Mouse (Mus musculus): ENCODE data around the gene Rab40c. TPM values are rescaled to one million over a fixed set of nuclear protein-coding genes. Genes with fewer than 3 reads are reported as not detected.

Gene Rab40c
- polyA plus RNA-seq, 1 experiment from 2014 or later: 20.2 TPM

DNA sequence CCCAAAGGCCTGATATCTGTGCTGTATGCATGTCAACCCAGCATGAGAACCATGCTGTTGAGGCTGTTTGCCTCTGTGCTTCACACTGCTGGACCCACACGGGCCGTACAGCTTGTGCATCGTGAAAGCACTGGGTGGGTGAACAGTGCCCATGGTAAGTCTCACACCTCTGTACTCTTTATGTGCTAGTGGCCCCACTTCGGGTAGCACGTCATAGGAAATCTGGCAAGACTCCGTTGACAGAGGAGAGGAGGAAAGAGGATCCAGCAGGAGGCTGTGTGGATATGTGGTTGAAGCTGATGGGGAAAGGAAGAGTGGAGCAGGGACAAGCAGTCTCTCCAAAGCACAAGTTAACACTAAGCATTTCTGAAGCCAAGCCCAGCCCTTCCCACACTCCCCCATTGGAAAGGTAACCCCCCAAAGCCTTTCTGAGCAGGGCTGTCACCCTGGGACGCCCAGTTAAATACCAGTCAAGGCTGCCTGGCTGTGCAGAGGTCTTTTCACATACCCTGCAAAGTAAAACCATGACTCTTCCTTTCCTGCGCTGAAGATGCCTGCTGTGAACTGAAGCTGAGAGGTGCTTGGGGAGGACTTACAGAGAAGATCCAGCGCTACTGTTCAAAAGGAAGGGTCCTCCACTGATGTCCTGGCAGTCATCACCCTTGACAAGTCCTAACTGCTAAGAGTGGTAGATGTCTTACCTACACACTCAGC is 1.3 kb downstream of the Rab40c start:
- DNase-seq (ENCODE audit: low spot score) (no peak), ATAC-seq (ENCODE audit: low FRiP score, low TSS enrichment) (no peak)
- Histone ChIP-seq H3K27me3 (ENCODE audit: control insufficient read depth, insufficient read depth, low read length) (no peaks in the 10 kb centered on the region), H3K4me1 (replicated peaks; ENCODE audit: control insufficient read depth, insufficient read depth) (no peaks in the 10 kb centered on the region; the same call in none of the 2 replicates), H3K9ac (ENCODE audit: low read length) (peak overlapping the region; percentile 94), H3K9me3 (ENCODE audit: control insufficient read depth, low read length) (no peaks in the 10 kb centered on the region), H3K36me3 (ENCODE audit: control insufficient read depth, insufficient read depth, low read length) (no peaks in the 10 kb centered on the region), H3K4me3 (ENCODE audit: low read depth, low read length) (peak overlapping the region; percentile 92), H3K27ac (replicated peaks) (peak overlapping the region; percentile 93), H3K4me2 (replicated peaks; ENCODE audit: low read depth) (peak overlapping the region; percentile 96)
- TF ChIP-seq CTCF (IDR thresholded peaks at IDR 0.05; ENCODE audit: low read depth): no peak
- TF ChIP-seq EP300 (optimal IDR thresholded peaks at IDR 0.05): no peak
- 75% methylated on average over 9 of the region's 9 CpGs for WGBS

DNA sequence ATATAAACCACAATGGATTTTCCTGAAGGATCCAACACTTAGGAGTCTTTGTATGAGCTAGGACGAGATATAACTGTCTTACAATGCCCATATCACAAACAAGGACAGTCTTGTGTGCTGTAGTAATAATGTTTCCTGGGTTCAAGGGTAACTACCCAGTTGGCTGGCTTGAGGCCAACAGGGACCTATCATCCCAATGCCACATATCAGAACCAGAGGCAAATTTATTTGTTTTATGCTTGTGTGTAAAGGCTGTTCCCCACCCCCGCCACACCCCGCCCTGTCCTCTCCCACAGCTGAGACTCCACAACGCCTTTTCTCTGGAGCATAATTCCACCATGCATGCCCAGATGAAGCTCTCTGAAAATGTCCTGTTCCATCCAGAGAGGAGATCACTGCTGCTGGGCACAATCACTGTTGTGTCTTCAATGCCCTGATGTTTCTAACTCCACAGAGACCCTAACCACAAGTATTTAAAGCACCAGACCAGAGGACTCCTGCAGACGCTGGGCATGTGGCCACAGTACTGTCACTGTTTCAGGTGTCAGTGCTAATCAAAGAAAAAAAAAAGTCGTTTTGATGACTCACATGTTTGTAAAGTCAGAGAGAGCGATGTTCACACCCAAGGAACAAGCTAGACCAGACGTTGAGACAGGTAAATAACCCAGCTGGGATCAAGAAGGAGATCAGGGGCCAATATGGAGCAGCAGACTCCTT is 2.4 kb downstream of the Rab40c start:
- DNase-seq (ENCODE audit: low spot score) (peak; percentile 71), ATAC-seq (ENCODE audit: low FRiP score, low TSS enrichment) (no peak)
- Histone ChIP-seq H3K27ac (replicated peaks) (peak overlapping the region; percentile 77), H3K9me3 (ENCODE audit: control insufficient read depth, low read length) (no peaks in the 10 kb centered on the region), H3K4me3 (ENCODE audit: low read depth, low read length) (no peak overlapping the region), H3K4me1 (replicated peaks; ENCODE audit: control insufficient read depth, insufficient read depth) (no peaks in the 10 kb centered on the region; the same call in none of the 2 replicates), H3K36me3 (ENCODE audit: control insufficient read depth, insufficient read depth, low read length) (no peaks in the 10 kb centered on the region), H3K27me3 (ENCODE audit: control insufficient read depth, insufficient read depth, low read length) (no peaks in the 10 kb centered on the region), H3K9ac (ENCODE audit: low read length) (no peak overlapping the region), H3K4me2 (replicated peaks; ENCODE audit: low read depth) (peak overlapping the region; percentile 96; the same call in 1 of the 2 replicates)
- whole genome bisulfite sequencing: 44% methylated on average over 8 of the region's 8 CpGs
- no peak for TF ChIP-seq CTCF (IDR thresholded peaks at IDR 0.05; ENCODE audit: low read depth)
- TF ChIP-seq EP300 (optimal IDR thresholded peaks at IDR 0.05): no peak

DNA sequence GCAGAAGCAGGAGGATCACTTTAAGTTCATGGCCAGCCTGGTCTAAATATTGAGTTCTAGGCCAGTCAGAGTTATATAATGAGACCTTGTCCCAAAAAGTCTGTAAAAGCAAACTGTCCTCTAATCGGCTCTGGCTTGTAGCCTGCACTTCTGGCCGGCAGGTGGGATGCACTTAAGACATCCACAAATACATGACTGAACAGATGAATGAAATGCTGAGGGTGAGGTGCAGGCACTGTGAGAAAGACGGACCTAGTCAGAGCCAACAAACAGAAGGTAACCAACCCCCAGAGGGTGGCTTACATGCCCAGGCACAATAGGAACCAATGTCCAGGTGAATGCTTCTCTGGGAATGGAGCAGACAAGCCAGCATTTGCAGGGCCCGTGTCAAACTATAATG is 5.2 kb downstream of the Rab40c start:
- TF ChIP-seq EP300 (optimal IDR thresholded peaks at IDR 0.05): no peak
- no peak for TF ChIP-seq CTCF (IDR thresholded peaks at IDR 0.05; ENCODE audit: low read depth)
- H3K27me3 ChIP-seq (ENCODE audit: control insufficient read depth, insufficient read depth, low read length): no peaks in the 10 kb centered on the region
- H3K4me1 ChIP-seq (replicated peaks; ENCODE audit: control insufficient read depth, insufficient read depth): no peaks in the 10 kb centered on the region; the same call in none of the 2 replicates
- no peaks in the 10 kb centered on the region for H3K36me3 ChIP-seq (ENCODE audit: control insufficient read depth, insufficient read depth, low read length)
- no peak overlapping the region for H3K4me2 ChIP-seq (replicated peaks; ENCODE audit: low read depth)
- DNase-seq (ENCODE audit: low spot score) (no peak), ATAC-seq (ENCODE audit: low FRiP score, low TSS enrichment) (no peak)
- 0 out of 2 replicates have a peak overlapping the region, but pooled peaks have one; percentile 30 for H3K27ac ChIP-seq (replicated peaks)
- WGBS: 70% methylated on average over 4 of the region's 4 CpGs
- no peak overlapping the region for H3K4me3 ChIP-seq (ENCODE audit: low read depth, low read length)
- no peak overlapping the region for H3K9ac ChIP-seq (ENCODE audit: low read length)
- no peaks in the 10 kb centered on the region for H3K9me3 ChIP-seq (ENCODE audit: control insufficient read depth, low read length)

DNA sequence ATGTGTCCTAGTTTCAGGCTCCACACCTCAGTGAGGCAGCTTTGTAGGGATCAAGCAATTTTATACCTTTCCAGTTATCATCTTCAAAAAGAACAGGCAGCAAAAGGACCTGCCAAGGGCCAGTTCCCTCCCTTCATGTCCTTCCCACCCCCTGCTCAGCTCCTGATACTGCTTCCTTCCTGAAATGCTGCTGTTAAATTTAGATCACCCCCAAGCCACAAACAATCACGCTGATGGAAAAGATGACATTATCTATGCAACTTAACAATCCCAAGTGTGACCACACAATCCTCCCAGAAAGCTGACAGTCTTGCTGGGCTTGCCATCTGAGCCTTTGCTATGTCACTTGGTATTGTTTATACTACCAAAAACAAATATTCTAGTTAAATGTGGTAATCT is 5.7 kb downstream of the Rab40c start:
- no peaks in the 10 kb centered on the region; the same call in none of the 2 replicates for H3K4me1 ChIP-seq (replicated peaks; ENCODE audit: control insufficient read depth, insufficient read depth)
- H3K27ac ChIP-seq (replicated peaks): peak overlapping the region; percentile 35; the same call in 1 of the 2 replicates
- DNase-seq (ENCODE audit: low spot score) (no peak), ATAC-seq (ENCODE audit: low FRiP score, low TSS enrichment) (no peak)
- no peak overlapping the region for H3K9ac ChIP-seq (ENCODE audit: low read length)
- H3K36me3 ChIP-seq (ENCODE audit: control insufficient read depth, insufficient read depth, low read length): no peaks in the 10 kb centered on the region
- no peak overlapping the region for H3K4me3 ChIP-seq (ENCODE audit: low read depth, low read length)
- H3K27me3 ChIP-seq (ENCODE audit: control insufficient read depth, insufficient read depth, low read length): no peaks in the 10 kb centered on the region
- WGBS: 79% methylated on average over 1 of the region's 1 CpGs
- H3K4me2 ChIP-seq (replicated peaks; ENCODE audit: low read depth): no peak overlapping the region
- TF ChIP-seq CTCF (IDR thresholded peaks at IDR 0.05; ENCODE audit: low read depth) (no peak), EP300 (optimal IDR thresholded peaks at IDR 0.05) (no peak)
- H3K9me3 ChIP-seq (ENCODE audit: control insufficient read depth, low read length): no peaks in the 10 kb centered on the region

DNA sequence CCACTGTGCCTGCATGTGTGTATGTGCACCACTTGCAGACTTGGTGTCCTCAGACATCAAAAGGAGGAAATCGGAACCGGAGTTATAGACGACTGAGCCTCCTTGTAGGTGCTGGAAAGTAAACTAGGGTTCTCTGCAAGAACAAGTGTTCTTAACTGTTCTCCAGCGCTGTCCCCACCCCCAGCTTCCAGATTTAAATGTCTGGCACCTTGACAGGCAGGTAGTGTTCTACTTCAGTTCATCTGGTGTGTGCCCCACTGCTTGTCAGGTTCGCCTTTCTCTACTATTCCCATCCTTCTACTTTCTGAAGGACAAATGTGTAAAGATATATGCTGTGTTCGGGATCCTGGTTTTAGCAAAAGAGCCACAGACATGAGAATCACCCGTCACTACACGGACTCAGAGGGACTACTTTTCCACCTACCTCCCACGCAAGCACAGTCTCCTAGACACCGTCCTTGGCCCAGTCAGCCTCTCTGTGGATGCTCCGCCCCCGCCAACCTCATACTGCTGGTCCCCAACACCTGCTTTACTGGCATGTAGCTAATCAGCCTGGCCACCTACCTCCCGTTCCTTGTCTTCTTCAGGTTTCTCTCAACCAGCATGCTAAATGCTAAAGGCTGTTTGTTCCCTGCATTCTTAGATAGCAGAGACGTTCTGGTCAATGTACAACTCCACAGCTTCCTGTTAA is 6.2 kb downstream of the Rab40c start:
- Histone ChIP-seq H3K4me2 (replicated peaks; ENCODE audit: low read depth) (no peak overlapping the region), H3K27me3 (ENCODE audit: control insufficient read depth, insufficient read depth, low read length) (no peaks in the 10 kb centered on the region), H3K4me3 (ENCODE audit: low read depth, low read length) (no peak overlapping the region), H3K9ac (ENCODE audit: low read length) (no peak overlapping the region), H3K36me3 (ENCODE audit: control insufficient read depth, insufficient read depth, low read length) (no peaks in the 10 kb centered on the region), H3K4me1 (replicated peaks; ENCODE audit: control insufficient read depth, insufficient read depth) (no peaks in the 10 kb centered on the region; the same call in none of the 2 replicates), H3K9me3 (ENCODE audit: control insufficient read depth, low read length) (no peaks in the 10 kb centered on the region), H3K27ac (replicated peaks) (peak overlapping the region; percentile 35; the same call in 1 of the 2 replicates)
- TF ChIP-seq CTCF (IDR thresholded peaks at IDR 0.05; ENCODE audit: low read depth) (no peak), EP300 (optimal IDR thresholded peaks at IDR 0.05) (no peak)
- ATAC-seq (ENCODE audit: low FRiP score, low TSS enrichment): no peak
- WGBS: 81% methylated on average over 14 of the region's 14 CpGs
- no peak for DNase-seq (ENCODE audit: low spot score)

Data from stomach, postnatal 0 days (tissue).